Mouse (Mus musculus) small intestine, adult 2 months (tissue): Measurements from ENCODE around the gene Iqcd.

Experiments
- CTCF ChIP-seq: fragments of 200-500 bp; IDR thresholded peaks from 2 replicates; pipeline ENCODE4 v1.5.1; 2012; ENCODE audit warnings: low read depth, mild to moderate bottlenecking, control low read depth, inconsistent platforms, low read length, moderate library complexity, mixed read lengths; ENCODE audit not compliant: insufficient replicate concordance, insufficient read length; ENCODE audit errors: extremely low read depth
- POLR2A ChIP-seq: fragments of 200-500 bp; IDR thresholded peaks from 2 replicates; pipeline ENCODE4 v1.6.1; 2012; ENCODE audit warnings: low read depth, mild to moderate bottlenecking, control low read depth, inconsistent platforms, low read length, moderate library complexity

GRCm38 (mm10) chr5:120634860-120635259, 46.0 kb downstream of the Iqcd start:
- TF ChIP-seq CTCF (no peak), POLR2A (no peak)
